Mouse (Mus musculus) midbrain, embryonic 11.5 days (tissue): ENCODE measurements around the gene Gm36210. TPM values are rescaled to one million over a fixed set of nuclear protein-coding genes. Genes with fewer than 3 reads are reported as not detected.

Source experiments
- ATAC-seq: fragments of 200-750 bp; cut with Nextera tagmentation; 2 replicates; pipeline ENCODE4 v1.8.0; 2017; ENCODE audit warnings: moderate TSS enrichment, moderate library complexity; ENCODE audit not compliant: low FRiP score
- DNase-seq: peaks from one replicate; pipeline ENCODE4 v3.0.0; 2015; ENCODE audit warnings: low spot score; ENCODE audit errors: missing footprints
- H3K27ac ChIP-seq: fragments of 300-500 bp; sonication (generic); 2 replicates; pipeline ENCODE4 v1.5.1; 2014; ENCODE audit warnings: low read depth, low read length
- H3K27me3 ChIP-seq: fragments of 300-500 bp; sonication (generic); 2 replicates; pipeline ENCODE4 v1.6.1; 2014; ENCODE audit warnings: mild to moderate bottlenecking, low read length, moderate library complexity, mixed read lengths; ENCODE audit not compliant: control insufficient read depth, insufficient read depth
- H3K36me3 ChIP-seq: fragments of 300-500 bp; sonication (generic); 2 replicates; pipeline ENCODE4 v1.6.1; 2014; ENCODE audit warnings: mild to moderate bottlenecking, low read length, moderate library complexity, mixed read lengths; ENCODE audit not compliant: control insufficient read depth, insufficient read depth
- H3K4me1 ChIP-seq: fragments of 300-500 bp; sonication (generic); 2 replicates; pipeline ENCODE4 v1.6.1; 2014; ENCODE audit warnings: low read length; ENCODE audit not compliant: control insufficient read depth, insufficient read depth
- H3K4me2 ChIP-seq: fragments of 300-500 bp; sonication (generic); 2 replicates; pipeline ENCODE4 v1.6.1; 2014; ENCODE audit warnings: mild to moderate bottlenecking, moderate library complexity
- H3K4me3 ChIP-seq: fragments of 300-500 bp; sonication (generic); 2 replicates; pipeline ENCODE4 v1.5.1; 2014; ENCODE audit warnings: low read depth, low read length
- H3K9ac ChIP-seq: fragments of 300-500 bp; sonication (generic); 2 replicates; pipeline ENCODE4 v1.6.1; 2014; ENCODE audit warnings: low read length
- H3K9me3 ChIP-seq: fragments of 300-500 bp; sonication (generic); 2 replicates; pipeline ENCODE4 v1.6.1; 2016; ENCODE audit warnings: low read length; ENCODE audit not compliant: control insufficient read depth
- WGBS: fragments of 180-500 bp; shearing (Covaris S2); extraction: QIAGEN DNeasy Blood & Tissue Kit; methylation state at CpG from one replicate; pipeline ENCODE4 v1.1.7; 2014; 5-methylcytosine and 5-hydroxymethylcytosine counted together
- polyA plus RNA-seq: library from polyadenylated mRNA; unstranded; fragments of >200 nt; fragmentation: Nextera tagmentation; extraction: Ambion mirVana; gene quantifications from 2 replicates; pipeline ENCODE4 v1.2.1, GENCODE M21; 2014

Gm36210 gene
- polyA plus RNA-seq, 1 experiment from 2014 or later, result not detected

DNA sequence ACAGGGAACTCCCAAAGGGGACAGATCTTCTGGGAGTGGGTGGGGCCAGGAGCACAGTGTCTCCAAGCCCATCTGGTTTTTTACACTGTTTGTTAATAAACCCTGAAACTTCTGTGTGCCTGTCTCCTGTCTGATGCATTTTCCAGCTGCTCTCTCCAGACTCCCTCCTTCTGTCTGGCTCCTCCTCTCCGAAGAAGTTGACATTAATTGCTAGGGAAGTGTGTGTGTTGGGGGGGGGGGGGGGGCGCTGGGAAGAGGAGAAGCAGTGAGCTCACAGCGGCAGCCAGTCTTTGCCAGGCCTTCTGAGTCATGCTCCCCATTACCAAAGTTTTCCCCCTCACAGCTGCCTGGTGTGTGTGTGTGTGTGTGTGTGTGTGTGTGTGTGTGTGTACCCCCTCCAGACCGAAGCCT is 18.6 kb upstream of the Gm36210 start:
- ATAC-seq (no peak), DNase-seq (no peak)
- H3K27ac ChIP-seq, result peak overlapping the region; percentile 98; the same call in 1 of the 2 replicates
- no peak overlapping the region; the same call in 1 of the 2 replicates for H3K4me2 ChIP-seq
- no peaks in the 10 kb centered on the region; the same call in 1 of the 2 replicates for H3K27me3 ChIP-seq
- H3K4me3 ChIP-seq, result no peak overlapping the region
- H3K36me3 ChIP-seq, result peaks cover 6% of the 10 kb centered on the region
- WGBS, result 18% methylated on average over 2 of the region's 4 CpGs
- peak overlapping the region; percentile 45 for H3K9ac ChIP-seq
- peaks cover 62% of the 10 kb centered on the region for H3K4me1 ChIP-seq
- no peaks in the 10 kb centered on the region for H3K9me3 ChIP-seq

DNA sequence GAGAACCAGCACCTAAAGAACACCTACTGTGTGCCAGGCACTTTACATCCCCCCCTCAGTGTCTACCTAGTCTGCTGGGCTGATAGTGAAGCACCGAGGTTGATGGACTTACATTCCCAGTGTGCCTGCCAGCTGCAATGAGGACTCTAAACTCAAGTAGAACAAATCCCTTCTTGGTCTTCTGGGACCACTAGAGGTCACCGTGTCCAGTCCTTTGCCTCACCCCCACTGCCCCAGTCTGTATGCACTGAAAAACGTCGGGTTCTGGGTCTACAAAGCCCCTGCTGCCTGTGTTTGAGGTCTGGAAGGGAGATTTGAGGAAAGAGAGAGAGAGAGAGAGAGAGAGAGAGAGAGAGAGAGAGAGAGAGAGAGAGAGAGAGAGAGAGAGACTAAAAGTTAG is 18.2 kb upstream of the Gm36210 start:
- no peak for ATAC-seq
- no peaks in the 10 kb centered on the region for H3K9me3 ChIP-seq
- 4% methylated on average over 4 of the region's 4 CpGs for WGBS
- H3K4me2 ChIP-seq, result peak overlapping the region; percentile 93
- H3K4me1 ChIP-seq, result peaks cover 62% of the 10 kb centered on the region
- peaks cover 10% of the 10 kb centered on the region for H3K36me3 ChIP-seq
- peak overlapping the region; percentile 35 for H3K4me3 ChIP-seq
- H3K27ac ChIP-seq, result peak overlapping the region; percentile 98
- DNase-seq, result peak; percentile 91
- peak overlapping the region; percentile 74 for H3K9ac ChIP-seq
- no peaks in the 10 kb centered on the region; the same call in 1 of the 2 replicates for H3K27me3 ChIP-seq

DNA sequence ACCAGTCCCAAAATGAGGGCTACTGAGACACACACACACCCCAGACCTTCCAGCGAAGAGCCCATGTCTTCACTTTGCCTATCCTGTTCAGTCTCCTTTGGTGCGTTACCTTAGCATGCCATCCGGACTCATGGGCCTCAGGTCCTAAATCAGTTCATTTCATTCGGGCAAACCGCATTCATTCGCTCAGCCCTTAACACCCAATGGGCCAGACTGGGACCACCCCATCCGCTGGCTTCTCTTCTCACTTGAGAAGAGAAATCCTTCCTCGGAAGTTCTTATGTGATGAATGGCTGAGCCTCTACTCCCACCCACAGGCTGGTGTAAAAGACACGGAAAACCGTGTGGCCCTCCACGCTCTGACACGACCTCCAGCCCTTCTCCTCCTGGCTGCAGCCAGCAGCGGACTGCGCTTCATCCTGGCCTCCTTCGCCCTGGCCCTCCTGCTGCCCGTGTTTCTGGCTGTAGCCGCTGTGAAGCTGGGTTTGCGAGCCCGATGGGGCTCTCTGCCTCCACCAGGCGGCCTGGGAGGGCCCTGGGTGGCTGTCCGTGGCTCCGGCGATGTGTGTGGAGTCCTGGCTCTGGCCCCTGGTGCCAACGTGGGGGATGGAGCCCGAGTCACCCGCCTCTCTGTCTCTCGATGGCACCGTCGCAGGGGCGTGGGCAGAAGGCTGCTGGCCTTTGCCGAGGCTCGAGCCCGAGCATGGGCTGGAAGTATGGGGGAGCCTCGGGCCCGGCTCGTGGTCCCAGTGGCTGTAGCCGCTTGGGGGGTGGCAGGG is 17.5 kb upstream of the Gm36210 start:
- 4% methylated on average over 37 of the region's 37 CpGs for WGBS
- Histone ChIP-seq H3K4me2 (peak overlapping the region; percentile 93), H3K27ac (peak overlapping the region; percentile 98), H3K27me3 (no peaks in the 10 kb centered on the region; the same call in 1 of the 2 replicates), H3K9me3 (no peaks in the 10 kb centered on the region), H3K36me3 (peaks cover 10% of the 10 kb centered on the region), H3K4me1 (peaks cover 62% of the 10 kb centered on the region), H3K4me3 (peak overlapping the region; percentile 35), H3K9ac (peak overlapping the region; percentile 74)
- DNase-seq, result peak; percentile 92
- no peak for ATAC-seq

DNA sequence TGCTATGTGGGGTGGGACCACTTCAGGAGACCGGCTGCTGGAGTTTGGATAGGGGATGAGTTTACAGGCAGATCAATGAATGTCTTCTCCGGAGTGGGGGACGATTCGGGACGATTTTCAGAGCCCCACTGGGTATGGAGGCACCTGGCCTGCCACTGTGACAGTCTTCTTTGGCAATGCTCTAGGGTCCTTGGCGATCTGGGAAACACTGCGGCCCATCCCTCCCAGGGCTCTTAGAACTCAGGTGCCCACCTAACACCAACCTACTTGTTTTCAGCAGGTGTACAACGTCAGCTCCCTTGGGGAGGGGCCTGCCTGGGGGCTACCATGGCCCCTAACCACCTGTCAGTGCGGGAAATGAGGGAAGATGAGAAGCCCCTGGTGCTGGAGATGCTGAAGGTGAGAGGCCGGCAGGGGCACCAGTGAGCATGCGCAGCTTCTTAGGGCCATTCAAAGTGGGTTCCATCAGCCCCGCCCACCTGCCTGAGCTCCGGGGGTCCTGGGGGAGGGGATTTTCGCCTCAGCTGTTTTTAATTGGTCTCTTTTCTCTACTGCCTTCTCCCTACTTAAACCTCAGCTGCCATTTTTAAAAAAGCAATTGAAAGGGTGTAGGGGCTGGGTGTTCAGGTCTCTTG is 16.7 kb upstream of the Gm36210 start:
- no peaks in the 10 kb centered on the region; the same call in 1 of the 2 replicates for H3K27me3 ChIP-seq
- H3K4me2 ChIP-seq, result peak overlapping the region; percentile 93
- H3K9ac ChIP-seq, result peak overlapping the region; percentile 74
- peak overlapping the region; percentile 98 for H3K27ac ChIP-seq
- H3K4me3 ChIP-seq, result peak overlapping the region; percentile 35
- peak; percentile 97 for DNase-seq
- peaks cover 62% of the 10 kb centered on the region for H3K4me1 ChIP-seq
- ATAC-seq, result peak; percentile 52
- no peaks in the 10 kb centered on the region for H3K9me3 ChIP-seq
- 1% methylated on average over 14 of the region's 14 CpGs for WGBS
- peaks cover 10% of the 10 kb centered on the region for H3K36me3 ChIP-seq

DNA sequence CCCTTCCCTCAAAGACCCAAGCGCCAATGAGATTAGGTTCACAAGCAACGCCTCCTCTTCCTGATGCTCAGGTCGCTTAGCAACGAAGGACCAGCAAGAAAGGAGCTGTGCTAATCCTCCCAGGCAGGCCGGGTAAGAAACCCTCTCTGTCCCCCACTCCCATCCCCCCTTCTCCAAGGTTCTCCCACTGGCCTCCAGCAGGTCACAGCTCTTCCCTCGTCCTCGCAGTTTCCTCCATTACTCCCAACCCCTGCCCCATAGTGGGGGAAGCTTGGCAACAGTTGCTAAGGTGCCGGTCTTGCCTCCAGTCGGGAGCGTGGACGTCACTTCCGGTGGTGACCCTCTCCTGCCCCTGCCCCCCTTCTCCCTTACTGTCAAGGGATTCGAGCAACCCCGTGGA is 16.2 kb upstream of the Gm36210 start:
- Histone ChIP-seq H3K4me2 (peak overlapping the region; percentile 93), H3K27ac (peak overlapping the region; percentile 98), H3K9ac (peak overlapping the region; percentile 74), H3K36me3 (peaks cover 10% of the 10 kb centered on the region), H3K4me3 (peak overlapping the region; percentile 35), H3K9me3 (no peaks in the 10 kb centered on the region), H3K4me1 (peaks cover 62% of the 10 kb centered on the region), H3K27me3 (no peaks in the 10 kb centered on the region; the same call in 1 of the 2 replicates)
- ATAC-seq (peak; percentile 83), DNase-seq (peak; percentile 99)
- 0% methylated on average over 14 of the region's 14 CpGs for WGBS

DNA sequence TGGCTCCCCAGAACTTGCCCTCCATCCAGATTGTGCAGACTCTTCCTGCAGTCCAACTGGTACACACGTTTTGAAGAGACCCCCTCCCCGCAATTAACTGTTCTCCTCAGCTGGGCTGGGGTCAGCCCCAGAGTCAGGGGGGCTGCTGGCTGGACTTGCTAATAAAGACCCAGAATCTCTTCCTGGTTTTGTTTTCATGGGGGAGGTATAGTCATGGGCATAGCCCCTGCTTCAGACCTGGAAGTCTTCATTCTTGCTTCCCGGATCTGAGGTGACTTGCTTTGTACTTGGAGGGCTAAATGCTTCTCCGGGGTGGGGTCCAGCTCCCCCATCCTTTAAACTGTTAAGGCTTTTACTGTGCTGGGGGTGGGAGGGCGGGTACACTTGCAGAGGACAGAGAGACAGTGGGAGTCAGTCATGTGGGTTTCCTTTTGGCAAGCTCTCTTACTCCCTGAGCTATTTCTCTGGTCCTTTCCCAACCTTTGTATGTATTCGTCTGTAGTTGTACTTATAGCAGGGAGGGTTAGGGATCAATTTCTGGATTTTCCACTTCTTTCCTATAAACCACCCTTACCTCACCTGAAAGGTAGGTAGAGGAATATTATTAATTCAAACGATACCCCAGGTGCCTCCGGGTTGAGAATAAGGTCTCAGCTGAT is 15.6 kb upstream of the Gm36210 start, which contains the start of gene Nat14:
Gene Nat14 (plus strand): TSS at position 205 of the 659 bp plus-strand sequence.
- peak within 1 kb of the TSS; percentile 35 for H3K4me3 ChIP-seq
- H3K4me1 ChIP-seq, result peaks cover 59% of the 10 kb centered on the region

DNA sequence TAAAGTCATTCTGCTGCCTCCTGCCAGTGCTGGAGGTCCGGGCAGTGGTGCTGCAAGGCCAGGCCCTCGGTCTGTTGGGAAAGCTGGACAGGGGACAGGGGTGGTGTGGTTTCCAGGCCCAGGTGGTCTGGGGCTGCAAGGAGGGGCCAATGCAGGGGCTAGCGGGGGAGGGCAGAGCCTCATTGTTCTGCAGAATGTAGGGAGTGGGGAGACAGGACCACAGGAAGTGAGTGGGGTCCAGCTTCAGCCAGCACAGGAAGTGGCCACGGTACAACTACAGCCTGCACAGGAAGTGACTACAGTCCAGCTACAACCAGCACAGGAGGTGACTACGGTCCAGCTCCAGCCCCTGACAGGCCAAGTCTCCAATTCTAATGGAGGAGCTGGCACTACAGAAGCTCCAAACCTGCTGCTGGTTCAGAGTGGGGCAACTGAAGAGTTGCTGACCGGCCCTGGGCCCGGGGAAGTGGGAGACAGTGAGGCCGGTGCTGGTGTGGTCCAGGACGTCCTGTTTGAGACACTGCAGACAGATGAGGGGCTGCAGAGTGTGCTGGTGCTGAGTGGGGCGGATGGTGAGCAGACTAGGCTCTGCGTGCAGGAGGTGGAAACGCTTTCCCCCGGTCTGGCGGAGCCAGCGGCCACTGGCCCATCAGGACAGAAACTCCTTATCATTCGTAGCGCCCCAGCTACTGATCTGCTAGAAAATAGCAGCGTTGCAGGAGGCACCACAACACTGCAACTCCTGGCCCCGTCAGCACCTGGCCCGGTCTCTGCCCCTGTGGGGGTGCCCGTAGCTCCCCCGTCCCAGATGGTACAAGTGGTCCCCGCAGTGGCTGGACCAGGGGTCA is 14.9 kb upstream of the Gm36210 start:
- Histone ChIP-seq H3K27ac (peak overlapping the region; percentile 98), H3K9me3 (no peaks in the 10 kb centered on the region), H3K36me3 (peaks cover 10% of the 10 kb centered on the region), H3K27me3 (no peaks in the 10 kb centered on the region; the same call in 1 of the 2 replicates), H3K9ac (peak overlapping the region; percentile 31; the same call in 1 of the 2 replicates), H3K4me1 (peaks cover 59% of the 10 kb centered on the region), H3K4me3 (no peak overlapping the region), H3K4me2 (peak overlapping the region; percentile 93; the same call in 1 of the 2 replicates)
- DNase-seq (no peak), ATAC-seq (no peak)
- 55% methylated on average over 23 of the region's 23 CpGs for WGBS

More for the DNA sequence above, 15.6 kb upstream of the Gm36210 start, which contains the start of gene Nat14:
- no peaks in the 10 kb centered on the region for H3K9me3 ChIP-seq
- no peaks in the 10 kb centered on the region; the same call in 1 of the 2 replicates for H3K27me3 ChIP-seq
- peak within 1 kb of the TSS; percentile 74 for H3K9ac ChIP-seq
- no peak for DNase-seq
- peaks cover 10% of the 10 kb centered on the region for H3K36me3 ChIP-seq
- ATAC-seq, result no peak
- peak within 1 kb of the TSS; percentile 98 for H3K27ac ChIP-seq
- WGBS, result 31% methylated on average over 8 of the region's 8 CpGs
- peak within 1 kb of the TSS; percentile 93 for H3K4me2 ChIP-seq

DNA sequence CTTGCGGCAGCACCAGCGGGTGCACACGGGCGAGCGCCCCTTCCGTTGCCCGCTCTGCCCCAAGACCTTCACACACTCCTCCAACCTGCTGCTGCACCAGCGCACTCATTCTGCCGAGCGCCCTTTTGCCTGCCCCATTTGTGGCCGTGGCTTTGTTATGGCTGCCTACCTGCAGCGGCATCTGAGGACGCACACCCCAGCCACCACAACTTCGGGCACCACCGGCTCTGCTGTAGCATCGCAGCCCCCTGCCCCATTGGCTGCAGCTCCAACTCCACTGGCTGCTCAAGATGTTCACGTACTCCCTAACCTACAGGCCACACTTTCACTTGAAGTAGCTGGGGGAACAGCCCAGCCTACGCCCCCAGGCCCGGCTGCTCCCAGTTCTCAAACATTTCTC is 14.2 kb upstream of the Gm36210 start:
- H3K27me3 ChIP-seq, result no peaks in the 10 kb centered on the region; the same call in 1 of the 2 replicates
- DNase-seq, result no peak
- H3K36me3 ChIP-seq, result peaks cover 10% of the 10 kb centered on the region
- no peak for ATAC-seq
- H3K27ac ChIP-seq, result peak overlapping the region; percentile 98; the same call in 1 of the 2 replicates
- H3K4me1 ChIP-seq, result peaks cover 56% of the 10 kb centered on the region
- no peaks in the 10 kb centered on the region for H3K9me3 ChIP-seq
- no peak overlapping the region for H3K4me2 ChIP-seq
- peak overlapping the region; percentile 16; the same call in 1 of the 2 replicates for H3K9ac ChIP-seq
- no peak overlapping the region for H3K4me3 ChIP-seq
- 88% methylated on average over 19 of the region's 19 CpGs for WGBS
